14 mouse cellular contexts compared by ENCODE assay signal in genomic region chr5:143624449-143624848, GRCm38 (mm10). TPM values are rescaled to one million over a fixed set of nuclear protein-coding genes. Genes with fewer than 3 reads are reported as not detected.
DNase-seq lines count a peak whose midpoint lies in the region; ATAC-seq and TF ChIP-seq lines count a peak whose summit lies in the region.
"Had no signal": no experiment of that assay in that cellular context is flagged by ENCODE, and none has a peak within 500 bp of the region (broad histone marks: within the 10 kb centered on the region; RNA-seq: fewer than 3 reads in every experiment).

No protein-coding gene starts in this region.

- peaks cover 20% of the 10 kb centered on the region for H3K4me1 ChIP-seq in hindbrain, embryonic 16.5 days (ENCODE audit: control insufficient read depth, insufficient read depth, low read depth, low read length)
- H3K4me1 ChIP-seq in hindbrain, embryonic 10.5 days (replicated peaks), result peaks cover 29% of the 10 kb centered on the region
- H3K4me1 ChIP-seq in lung, postnatal 0 days (ENCODE audit: insufficient read depth, low read depth, low read length), result peaks cover 8% of the 10 kb centered on the region; the same call in 1 of the 2 replicates
- H3K4me1 ChIP-seq in limb, embryonic 13.5 days, result peaks cover 53% of the 10 kb centered on the region
- H3K4me1 ChIP-seq in stomach, embryonic 14.5 days (ENCODE audit: control insufficient read depth, insufficient read depth, low read length), result peaks cover 38% of the 10 kb centered on the region

- no peaks in the 10 kb centered on the region for H3K27me3 ChIP-seq in hindbrain, embryonic 16.5 days (replicated peaks; ENCODE audit: control insufficient read depth, insufficient read depth, low read length)
- H3K27me3 ChIP-seq in hindbrain, embryonic 10.5 days (ENCODE audit: insufficient read depth, poor library complexity, severe bottlenecking), result no peaks in the 10 kb centered on the region
- H3K27me3 ChIP-seq in lung, postnatal 0 days (replicated peaks; ENCODE audit: insufficient read depth, low read length), result no peaks in the 10 kb centered on the region
- H3K27me3 ChIP-seq in limb, embryonic 13.5 days, result no peaks in the 10 kb centered on the region
- no peaks in the 10 kb centered on the region for H3K27me3 ChIP-seq in stomach, embryonic 14.5 days (ENCODE audit: control insufficient read depth, insufficient read depth, low read length)
- H3K27me3 ChIP-seq: neural tube, embryonic 12.5 days had no signal

- DNase-seq in hindbrain, embryonic 10.5 days (ENCODE audit: low spot score), result no peak
- DNase-seq in lung, postnatal 0 days (ENCODE audit: low spot score), result no peak
- DNase-seq in lung, postnatal 10 days, result no peak
- no peak for DNase-seq in adrenal gland, postnatal 25 days
- DNase-seq: kidney, adult 2 months; layer of hippocampus, postnatal 36 days; right cerebral cortex, postnatal 25 days; thymus, adult 18-20 months had no signal

- ATAC-seq in hindbrain, embryonic 16.5 days, result no peak
- no peak for ATAC-seq in lung, postnatal 0 days
- no peak for ATAC-seq in limb, embryonic 13.5 days (ENCODE audit: low FRiP score, low read depth)
- ATAC-seq in stomach, embryonic 14.5 days (ENCODE audit: insufficient number of reproducible peaks, insufficient read depth, low FRiP score, low read depth), result no peak

- H3K4me3 ChIP-seq in hindbrain, embryonic 16.5 days (ENCODE audit: low read length), result no peak overlapping the region
- H3K4me3 ChIP-seq in hindbrain, embryonic 10.5 days, result no peak overlapping the region
- peak overlapping the region; percentile 89 for H3K4me3 ChIP-seq in lung, postnatal 0 days (ENCODE audit: low read depth, low read length)
- no peak overlapping the region; the same call in 1 of the 2 replicates for H3K4me3 ChIP-seq in limb, embryonic 13.5 days
- no peak overlapping the region; the same call in 1 of the 2 replicates for H3K4me3 ChIP-seq in stomach, embryonic 14.5 days (ENCODE audit: low read depth, low read length)
- H3K4me3 ChIP-seq: neural tube, embryonic 12.5 days had no signal

- no peak for TF ChIP-seq CTCF in lung, postnatal 0 days (IDR thresholded peaks at IDR 0.05)

- 74% methylated on average over 3 of the region's 3 CpGs for WGBS in hindbrain, embryonic 16.5 days
- WGBS in hindbrain, embryonic 10.5 days, result 85% methylated on average over 3 of the region's 3 CpGs
- 66% methylated on average over 3 of the region's 3 CpGs for WGBS in lung, postnatal 0 days
- 63% methylated on average over 3 of the region's 3 CpGs for WGBS in limb, embryonic 13.5 days
- 42% methylated on average over 3 of the region's 3 CpGs for WGBS in stomach, embryonic 14.5 days

- no peak overlapping the region for H3K27ac ChIP-seq in hindbrain, embryonic 16.5 days (ENCODE audit: low read depth, low read length)
- H3K27ac ChIP-seq in hindbrain, embryonic 10.5 days, result no peak overlapping the region
- peak overlapping the region; percentile 93; the same call in 1 of the 2 replicates for H3K27ac ChIP-seq in lung, postnatal 0 days (ENCODE audit: low read length)
- no peak overlapping the region for H3K27ac ChIP-seq in limb, embryonic 13.5 days
- H3K27ac ChIP-seq in stomach, embryonic 14.5 days (ENCODE audit: low read length), result no peak overlapping the region
- H3K27ac ChIP-seq: forebrain, embryonic 10.5 days; macrophage; neural tube, embryonic 12.5 days had no signal

- TF ChIP-seq EP300 in lung, postnatal 0 days (IDR thresholded peaks at IDR 0.05), result no peak

- H3K9ac ChIP-seq in hindbrain, embryonic 16.5 days (ENCODE audit: low read depth, low read length), result no peak overlapping the region
- H3K9ac ChIP-seq in lung, postnatal 0 days (replicated peaks; ENCODE audit: low read depth), result no peak overlapping the region
- no peak overlapping the region for H3K9ac ChIP-seq in limb, embryonic 13.5 days
- H3K9ac ChIP-seq in stomach, embryonic 14.5 days (replicated peaks; ENCODE audit: low read depth, low read length), result no peak overlapping the region
- H3K9ac ChIP-seq: neural tube, embryonic 12.5 days had no signal

- H3K36me3 ChIP-seq in hindbrain, embryonic 16.5 days (ENCODE audit: control insufficient read depth, insufficient read depth, low read length), result no peaks in the 10 kb centered on the region
- no peaks in the 10 kb centered on the region for H3K36me3 ChIP-seq in hindbrain, embryonic 10.5 days
- no peaks in the 10 kb centered on the region for H3K36me3 ChIP-seq in lung, postnatal 0 days (ENCODE audit: insufficient read depth, low read length)
- no peaks in the 10 kb centered on the region for H3K36me3 ChIP-seq in limb, embryonic 13.5 days
- H3K36me3 ChIP-seq in stomach, embryonic 14.5 days (ENCODE audit: control insufficient read depth, insufficient read depth, low read length), result no peaks in the 10 kb centered on the region
- H3K36me3 ChIP-seq: forebrain, embryonic 10.5 days; neural tube, embryonic 12.5 days had no signal

- no peaks in the 10 kb centered on the region for H3K9me3 ChIP-seq in hindbrain, embryonic 16.5 days (ENCODE audit: control insufficient read depth, low read length)
- no peaks in the 10 kb centered on the region for H3K9me3 ChIP-seq in hindbrain, embryonic 10.5 days
- H3K9me3 ChIP-seq in lung, postnatal 0 days (ENCODE audit: low read length), result no peaks in the 10 kb centered on the region
- no peaks in the 10 kb centered on the region for H3K9me3 ChIP-seq in limb, embryonic 13.5 days
- H3K9me3 ChIP-seq in stomach, embryonic 14.5 days (ENCODE audit: control insufficient read depth, low read depth, low read length), result no peaks in the 10 kb centered on the region
- H3K9me3 ChIP-seq: forebrain, embryonic 10.5 days; neural tube, embryonic 12.5 days had no signal

- peak overlapping the region; percentile 76; the same call in 1 of the 2 replicates for H3K4me2 ChIP-seq in hindbrain, embryonic 16.5 days (ENCODE audit: low read length)
- peak overlapping the region; percentile 76 for H3K4me2 ChIP-seq in lung, postnatal 0 days (replicated peaks; ENCODE audit: low read depth, low read length)
- H3K4me2 ChIP-seq in limb, embryonic 13.5 days (replicated peaks), result peak overlapping the region; percentile 43
- peak overlapping the region; percentile 74 for H3K4me2 ChIP-seq in stomach, embryonic 14.5 days (replicated peaks; ENCODE audit: low read depth, low read length)

RNA-seq across cellular contexts. Expression of gene Cyth3, which starts 2.2 kb away (rescaled TPM):
- 41.6 and 45.8 TPM in 2 replicates for polyA plus RNA-seq in hindbrain, embryonic 16.5 days (2015; fragmentation: Nextera tagmentation; extraction: Ambion mirVana)
- polyA plus RNA-seq in hindbrain, embryonic 10.5 days (2016; fragmentation: Nextera tagmentation; extraction: Ambion mirVana), result 33.6 and 36.4 TPM in 2 replicates
- polyA plus RNA-seq in lung, postnatal 0 days (2015; fragmentation: Nextera tagmentation; extraction: Ambion mirVana), result 87.3 and 96.6 TPM in 2 replicates
- polyA plus RNA-seq in limb, embryonic 13.5 days (2015; fragmentation: Nextera tagmentation; extraction: Ambion mirVana), result 60.7 and 61.3 TPM in 2 replicates
- polyA plus RNA-seq in stomach, embryonic 14.5 days (2014; fragmentation: Nextera tagmentation; extraction: Ambion mirVana), result 50.9 and 52.6 TPM in 2 replicates
- 156 and 193 TPM in 2 replicates for total RNA-seq in adrenal gland, postnatal 25 days (2021)
